Mouse (Mus musculus) retina, postnatal 1 day (tissue): ENCODE results near the gene Lipc.
A peak's percentile ranks its signal among the peaks of the same experiment; 100 is the strongest.

Experiments
- DNase-seq: peaks from one replicate; pipeline ENCODE4 v3.0.0-alpha.2; 2012

The Lipc gene

GRCm38 (mm10) chr9:70952126-70952525 lies at the start of gene Lipc:
TSS of gene Lipc (minus strand) at chr9:70952226.
- no peak for DNase-seq

- DNase-seq: no peak
Observed at GRCm38 (mm10) chr9:70999161-70999560, 47.1 kb upstream of the Lipc start.

GRCm38 (mm10) chr9:70998719-70999118 lies 46.7 kb upstream of the Lipc start:
- DNase-seq: no peak

GRCm38 (mm10) chr9:70993326-70993725 lies 41.3 kb upstream of the Lipc start:
- no peak for DNase-seq

- DNase-seq: no peak
Observed at GRCm38 (mm10) chr9:70991401-70991800, 39.4 kb upstream of the Lipc start.

GRCm38 (mm10) chr9:70987210-70987609 lies 35.2 kb upstream of the Lipc start:
- DNase-seq: no peak

- no peak for DNase-seq
Observed at GRCm38 (mm10) chr9:70982991-70983480, 31.0 kb upstream of the Lipc start.

GRCm38 (mm10) chr9:70981721-70982120 lies 29.7 kb upstream of the Lipc start:
- no peak for DNase-seq

GRCm38 (mm10) chr9:70979641-70980040 lies 27.6 kb upstream of the Lipc start:
- DNase-seq: no peak

GRCm38 (mm10) chr9:70979171-70979570 lies 27.1 kb upstream of the Lipc start:
- DNase-seq: no peak

GRCm38 (mm10) chr9:70977392-70977791 lies 25.4 kb upstream of the Lipc start:
- DNase-seq: no peak

GRCm38 (mm10) chr9:70975921-70976320 lies 23.9 kb upstream of the Lipc start:
- no peak for DNase-seq

- no peak for DNase-seq
Observed at GRCm38 (mm10) chr9:70973286-70973685, 21.3 kb upstream of the Lipc start.

GRCm38 (mm10) chr9:70969244-70969643 lies 17.2 kb upstream of the Lipc start:
- DNase-seq: no peak

GRCm38 (mm10) chr9:70965999-70966994 lies 14.3 kb upstream of the Lipc start:
- no peak for DNase-seq

GRCm38 (mm10) chr9:70965422-70965821 lies 13.4 kb upstream of the Lipc start:
- DNase-seq: no peak

GRCm38 (mm10) chr9:70965011-70965410 lies 13.0 kb upstream of the Lipc start:
- no peak for DNase-seq

- peak; percentile 45 for DNase-seq
Observed at GRCm38 (mm10) chr9:70963461-70963891, 11.4 kb upstream of the Lipc start.

GRCm38 (mm10) chr9:70962781-70963455 lies 10.9 kb upstream of the Lipc start:
- DNase-seq: no peak

GRCm38 (mm10) chr9:70960301-70960700 lies 8.3 kb upstream of the Lipc start:
- DNase-seq: no peak

- DNase-seq: peak; percentile 41
Observed at GRCm38 (mm10) chr9:70959866-70960265, 7.8 kb upstream of the Lipc start.

- no peak for DNase-seq
Observed at GRCm38 (mm10) chr9:70959447-70959846, 7.4 kb upstream of the Lipc start.

GRCm38 (mm10) chr9:70958381-70958780 lies 6.4 kb upstream of the Lipc start:
- DNase-seq: no peak

GRCm38 (mm10) chr9:70957717-70958116 lies 5.7 kb upstream of the Lipc start:
- DNase-seq: no peak
